Mouse (Mus musculus) midbrain, embryonic 13.5 days (tissue): ENCODE results near the gene Hal. TPM values are rescaled to one million over a fixed set of nuclear protein-coding genes. Genes with fewer than 3 reads are reported as not detected.
"Not testable (repeated sequence)": the region's sequence is repeated elsewhere in the genome, so short reads cannot be mapped to it uniquely, and the experiment has no call there.

ENCODE experiments used
- ATAC-seq: fragments of 200-750 bp; cut with Nextera tagmentation; 2 replicates; pipeline ENCODE4 v1.8.0; 2017; ENCODE audit warnings: mild to moderate bottlenecking, moderate TSS enrichment, moderate library complexity
- H3K27ac ChIP-seq: fragments of 300-500 bp; sonication (generic); 2 replicates; pipeline ENCODE4 v1.5.1; 2015; ENCODE audit warnings: inconsistent platforms, mild to moderate bottlenecking, moderate library complexity
- H3K27me3 ChIP-seq: fragments of 300-500 bp; sonication (generic); 2 replicates; pipeline ENCODE4 v1.6.1; 2015; ENCODE audit warnings: mild to moderate bottlenecking, inconsistent platforms
- H3K36me3 ChIP-seq: fragments of 300-500 bp; sonication (generic); 2 replicates; pipeline ENCODE4 v1.6.1; 2015; ENCODE audit warnings: mild to moderate bottlenecking, inconsistent platforms
- H3K4me1 ChIP-seq: fragments of 300-500 bp; sonication (generic); replicated peaks from 2 replicates; pipeline ENCODE4 v1.6.1; 2015; ENCODE audit warnings: inconsistent platforms
- H3K4me2 ChIP-seq: fragments of 300-500 bp; sonication (generic); replicated peaks from 2 replicates; pipeline ENCODE4 v1.6.1; 2015; ENCODE audit warnings: moderate library complexity, mild to moderate bottlenecking, inconsistent platforms
- H3K4me3 ChIP-seq: fragments of 300-500 bp; sonication (generic); replicated peaks from 2 replicates; pipeline ENCODE4 v1.5.1; 2015; ENCODE audit warnings: mild to moderate bottlenecking, inconsistent platforms
- H3K9ac ChIP-seq: fragments of 300-500 bp; sonication (generic); replicated peaks from 2 replicates; pipeline ENCODE4 v1.6.1; 2015; ENCODE audit warnings: mild to moderate bottlenecking, inconsistent platforms
- H3K9me3 ChIP-seq: fragments of 300-500 bp; sonication (generic); 2 replicates; pipeline ENCODE4 v1.6.1; 2016; ENCODE audit warnings: mild to moderate bottlenecking, inconsistent platforms
- WGBS: fragments of 180-500 bp; shearing (Covaris S2); methylation state at CpG from one replicate; pipeline ENCODE4 v1.1.7; 2015; 5-methylcytosine and 5-hydroxymethylcytosine counted together
- polyA plus RNA-seq: library from polyadenylated mRNA; unstranded; fragments of >200 nt; fragmentation: Nextera tagmentation; extraction: Ambion mirVana; gene quantifications from 2 replicates; pipeline ENCODE4 v1.2.1, GENCODE M21; 2015

The Hal gene
- polyA plus RNA-seq, 1 experiment from 2014 or later = 0.08 TPM

GRCm38 (mm10) chr10:93543176-93543575 lies 54.6 kb downstream of the Hal start:
- H3K4me1 ChIP-seq = peaks cover 20% of the 10 kb centered on the region
- no peaks in the 10 kb centered on the region for H3K36me3 ChIP-seq
- no peak overlapping the region for H3K27ac ChIP-seq
- peaks cover 9% of the 10 kb centered on the region for H3K27me3 ChIP-seq
- ATAC-seq = no peak
- H3K4me3 ChIP-seq = no peak overlapping the region
- no peak overlapping the region for H3K4me2 ChIP-seq
- H3K9ac ChIP-seq = no peak overlapping the region
- 57% methylated on average over 6 of the region's 6 CpGs for WGBS
- H3K9me3 ChIP-seq = no peaks in the 10 kb centered on the region

- 85% methylated on average over 5 of the region's 5 CpGs for WGBS
- Histone ChIP-seq H3K9ac (no peak overlapping the region), H3K4me3 (no peak overlapping the region), H3K4me2 (no peak overlapping the region), H3K4me1 (peaks cover 20% of the 10 kb centered on the region), H3K9me3 (no peaks in the 10 kb centered on the region), H3K27ac (no peak overlapping the region), H3K36me3 (no peaks in the 10 kb centered on the region), H3K27me3 (peaks cover 5% of the 10 kb centered on the region; the same call in 1 of the 2 replicates)
- ATAC-seq = no peak
Observed at GRCm38 (mm10) chr10:93544172-93544571, 55.6 kb downstream of the Hal start.

- 81% methylated on average over 4 of the region's 4 CpGs for WGBS
- ATAC-seq = no peak
Observed at GRCm38 (mm10) chr10:93547741-93548270, 59.2 kb downstream of the Hal start.

GRCm38 (mm10) chr10:93548991-93549390 lies 60.4 kb downstream of the Hal start:
- ATAC-seq = peak; percentile 80
- no peak overlapping the region for H3K27ac ChIP-seq
- H3K4me1 ChIP-seq = no peaks in the 10 kb centered on the region
- H3K4me2 ChIP-seq = no peak overlapping the region
- no peak overlapping the region for H3K9ac ChIP-seq
- H3K4me3 ChIP-seq = no peak overlapping the region
- no peaks in the 10 kb centered on the region for H3K36me3 ChIP-seq
- 13% methylated on average over 7 of the region's 7 CpGs for WGBS
- no peaks in the 10 kb centered on the region for H3K27me3 ChIP-seq
- H3K9me3 ChIP-seq = no peaks in the 10 kb centered on the region

More at GRCm38 (mm10) chr10:93547741-93548270, 59.2 kb downstream of the Hal start:
- no peaks in the 10 kb centered on the region for H3K4me1 ChIP-seq
- H3K27me3 ChIP-seq = no peaks in the 10 kb centered on the region
- no peaks in the 10 kb centered on the region for H3K36me3 ChIP-seq
- no peak overlapping the region for H3K4me2 ChIP-seq
- H3K27ac ChIP-seq = no peak overlapping the region
- no peak overlapping the region for H3K9ac ChIP-seq
- H3K9me3 ChIP-seq = no peaks in the 10 kb centered on the region
- H3K4me3 ChIP-seq = no peak overlapping the region

GRCm38 (mm10) chr10:93549821-93550220 lies 61.3 kb downstream of the Hal start:
- Histone ChIP-seq H3K27me3 (no peaks in the 10 kb centered on the region), H3K4me1 (no peaks in the 10 kb centered on the region), H3K27ac (no peak overlapping the region), H3K9me3 (no peaks in the 10 kb centered on the region), H3K9ac (no peak overlapping the region), H3K4me3 (no peak overlapping the region), H3K36me3 (no peaks in the 10 kb centered on the region), H3K4me2 (no peak overlapping the region)
- WGBS = 84% methylated on average over 10 of the region's 10 CpGs
- ATAC-seq = no peak

- Histone ChIP-seq H3K4me2 (no peak overlapping the region), H3K4me3 (no peak overlapping the region), H3K9ac (no peak overlapping the region), H3K27me3 (no peaks in the 10 kb centered on the region), H3K36me3 (no peaks in the 10 kb centered on the region), H3K27ac (no peak overlapping the region), H3K9me3 (no peaks in the 10 kb centered on the region), H3K4me1 (no peaks in the 10 kb centered on the region)
- ATAC-seq = no peak
- WGBS = 87% methylated on average over 8 of the region's 8 CpGs
Observed at GRCm38 (mm10) chr10:93552596-93552995, 64.0 kb downstream of the Hal start.

GRCm38 (mm10) chr10:93557971-93558370 lies 69.4 kb downstream of the Hal start:
- H3K4me3 ChIP-seq, H3K4me2 ChIP-seq, H3K27ac ChIP-seq, H3K36me3 ChIP-seq, H3K9me3 ChIP-seq, H3K27me3 ChIP-seq, ATAC-seq, H3K9ac ChIP-seq, H3K4me1 ChIP-seq: not testable (repeated sequence)
- WGBS = 76% methylated on average over 2 of the region's 2 CpGs

GRCm38 (mm10) chr10:93559786-93560185 lies 71.2 kb downstream of the Hal start:
- Histone ChIP-seq H3K27ac (no peak overlapping the region), H3K9me3 (no peaks in the 10 kb centered on the region), H3K4me2 (no peak overlapping the region), H3K9ac (no peak overlapping the region), H3K4me3 (no peak overlapping the region), H3K27me3 (no peaks in the 10 kb centered on the region), H3K36me3 (no peaks in the 10 kb centered on the region), H3K4me1 (no peaks in the 10 kb centered on the region)
- WGBS = 59% methylated on average over 9 of the region's 9 CpGs
- no peak for ATAC-seq

- H3K4me1 ChIP-seq = no peaks in the 10 kb centered on the region
- WGBS = 91% methylated on average over 14 of the region's 14 CpGs
- H3K27ac ChIP-seq = no peak overlapping the region
- H3K4me3 ChIP-seq = no peak overlapping the region
- no peaks in the 10 kb centered on the region for H3K36me3 ChIP-seq
- no peak for ATAC-seq
- no peak overlapping the region for H3K4me2 ChIP-seq
- no peaks in the 10 kb centered on the region for H3K27me3 ChIP-seq
- no peak overlapping the region for H3K9ac ChIP-seq
- no peaks in the 10 kb centered on the region for H3K9me3 ChIP-seq
Observed at GRCm38 (mm10) chr10:93564518-93565090, 76.0 kb downstream of the Hal start.

GRCm38 (mm10) chr10:93567066-93567465 lies 78.5 kb downstream of the Hal start:
- Histone ChIP-seq H3K4me3 (no peak overlapping the region), H3K27ac (no peak overlapping the region), H3K9me3 (no peaks in the 10 kb centered on the region), H3K4me2 (no peak overlapping the region), H3K27me3 (no peaks in the 10 kb centered on the region), H3K36me3 (no peaks in the 10 kb centered on the region), H3K9ac (no peak overlapping the region), H3K4me1 (no peaks in the 10 kb centered on the region)
- no peak for ATAC-seq
- 91% methylated on average over 10 of the region's 10 CpGs for WGBS

GRCm38 (mm10) chr10:93567841-93568566 lies 79.4 kb downstream of the Hal start:
- no peaks in the 10 kb centered on the region for H3K4me1 ChIP-seq
- no peaks in the 10 kb centered on the region for H3K36me3 ChIP-seq
- H3K27ac ChIP-seq = no peak overlapping the region
- no peak for ATAC-seq
- no peak overlapping the region for H3K4me2 ChIP-seq
- no peak overlapping the region for H3K4me3 ChIP-seq
- WGBS = 91% methylated on average over 11 of the region's 11 CpGs
- no peaks in the 10 kb centered on the region for H3K9me3 ChIP-seq
- H3K9ac ChIP-seq = no peak overlapping the region
- H3K27me3 ChIP-seq = no peaks in the 10 kb centered on the region

- Histone ChIP-seq H3K9me3 (no peaks in the 10 kb centered on the region), H3K9ac (no peak overlapping the region), H3K27ac (no peak overlapping the region), H3K27me3 (no peaks in the 10 kb centered on the region), H3K4me2 (no peak overlapping the region), H3K4me1 (no peaks in the 10 kb centered on the region), H3K36me3 (no peaks in the 10 kb centered on the region), H3K4me3 (no peak overlapping the region)
- WGBS = 88% methylated on average over 6 of the region's 6 CpGs
- ATAC-seq = no peak
Observed at GRCm38 (mm10) chr10:93568671-93569070, 80.1 kb downstream of the Hal start.
